Mouse (Mus musculus) lung, postnatal 0 days (tissue): ENCODE results near the gene Gm42878. TPM values are rescaled to one million over a fixed set of nuclear protein-coding genes. Genes with fewer than 3 reads are reported as not detected.
"Not testable (repeated sequence)": the region's sequence is repeated elsewhere in the genome, so short reads cannot be mapped to it uniquely, and the experiment has no call there.

Experiments used
- ATAC-seq: fragments of 200-750 bp; cut with Nextera tagmentation; 2 replicates; pipeline ENCODE4 v1.8.0; 2017; ENCODE audit warnings: moderate library complexity
- DNase-seq: peaks from one replicate; pipeline ENCODE4 v3.0.0-alpha.2; 2016; ENCODE audit warnings: low spot score
- H3K27ac ChIP-seq: fragments of 300-500 bp; sonication (generic); 2 replicates; pipeline ENCODE4 v1.5.1; 2014; ENCODE audit warnings: antibody characterized with exemption, mild to moderate bottlenecking, low read length, mixed read lengths
- H3K27me3 ChIP-seq: fragments of 300-500 bp; sonication (generic); replicated peaks from 2 replicates; pipeline ENCODE4 v1.6.1; 2014; ENCODE audit warnings: low read length, mixed read lengths; ENCODE audit not compliant: insufficient read depth
- H3K36me3 ChIP-seq: fragments of 300-500 bp; sonication (generic); 2 replicates; pipeline ENCODE4 v1.6.1; 2014; ENCODE audit warnings: low read length, mixed read lengths; ENCODE audit not compliant: insufficient read depth
- H3K4me1 ChIP-seq: fragments of 300-500 bp; sonication (generic); 2 replicates; pipeline ENCODE4 v1.6.1; 2014; ENCODE audit warnings: antibody characterized with exemption, low read depth, low read length, mixed read lengths; ENCODE audit not compliant: insufficient read depth
- H3K4me2 ChIP-seq: fragments of 300-500 bp; sonication (generic); replicated peaks from 2 replicates; pipeline ENCODE4 v1.6.1; 2014; ENCODE audit warnings: low read depth, mild to moderate bottlenecking, low read length, moderate library complexity, mixed read lengths
- H3K4me3 ChIP-seq: fragments of 300-500 bp; sonication (generic); 2 replicates; pipeline ENCODE4 v1.5.1; 2014; ENCODE audit warnings: low read depth, low read length
- H3K9ac ChIP-seq: fragments of 300-500 bp; sonication (generic); replicated peaks from 2 replicates; pipeline ENCODE4 v1.6.1; 2014; ENCODE audit warnings: low read depth, mild to moderate bottlenecking
- H3K9me3 ChIP-seq: fragments of 300-500 bp; sonication (generic); 2 replicates; pipeline ENCODE4 v1.6.1; 2016; ENCODE audit warnings: low read length, mixed read lengths
- CTCF ChIP-seq: IDR thresholded peaks from 2 replicates; pipeline ENCODE4 v1.5.1; 2016; ENCODE audit warnings: antibody characterized with exemption, mild to moderate bottlenecking
- EP300 ChIP-seq: IDR thresholded peaks from 2 replicates; pipeline ENCODE4 v1.6.1; 2016; ENCODE audit warnings: antibody characterized with exemption, mild to moderate bottlenecking, control low read depth
- WGBS: fragments of 180-500 bp; shearing (Covaris S2); extraction: QIAGEN DNeasy Blood & Tissue Kit; methylation state at CpG from one replicate; pipeline ENCODE4 v1.1.7; 2014; 5-methylcytosine and 5-hydroxymethylcytosine counted together
- polyA plus RNA-seq: library from polyadenylated mRNA; unstranded; fragments of >200 nt; fragmentation: Nextera tagmentation; extraction: Ambion mirVana; gene quantifications from 2 replicates; pipeline ENCODE4 v1.2.1, GENCODE M21; 2015

The Gm42878 gene
- polyA plus RNA-seq, 1 experiment from 2014 or later, result not detected

DNA sequence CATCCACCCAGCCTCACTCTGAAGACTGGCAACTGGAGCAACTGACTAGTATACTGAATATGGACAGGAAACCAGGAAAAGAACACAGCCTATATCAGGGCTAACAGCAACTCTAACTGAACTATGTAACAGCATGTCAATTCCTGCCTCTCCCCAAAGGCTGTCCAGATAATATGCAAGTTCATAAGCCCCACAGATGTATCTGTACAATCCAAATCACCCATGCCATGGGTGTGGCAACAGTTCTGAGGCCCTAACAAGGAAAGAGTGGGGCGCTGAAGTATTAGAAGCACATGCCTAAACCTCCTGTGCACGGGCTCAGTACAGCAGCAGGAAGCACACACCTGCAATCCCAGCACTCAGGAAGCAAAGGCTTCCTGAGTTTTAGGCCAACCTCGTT, 10.2 kb downstream of the Gm42878 start:
- H3K4me1 ChIP-seq, result no peaks in the 10 kb centered on the region
- H3K27me3 ChIP-seq, result no peaks in the 10 kb centered on the region
- no peak overlapping the region for H3K4me2 ChIP-seq
- ATAC-seq (no peak), DNase-seq (no peak)
- no peak overlapping the region for H3K9ac ChIP-seq
- no peak for TF ChIP-seq EP300
- TF ChIP-seq CTCF, result no peak
- peaks cover 32% of the 10 kb centered on the region for H3K36me3 ChIP-seq
- no peaks in the 10 kb centered on the region for H3K9me3 ChIP-seq
- 85% methylated on average over 3 of the region's 3 CpGs for WGBS
- H3K27ac ChIP-seq, result no peak overlapping the region
- no peak overlapping the region for H3K4me3 ChIP-seq

DNA sequence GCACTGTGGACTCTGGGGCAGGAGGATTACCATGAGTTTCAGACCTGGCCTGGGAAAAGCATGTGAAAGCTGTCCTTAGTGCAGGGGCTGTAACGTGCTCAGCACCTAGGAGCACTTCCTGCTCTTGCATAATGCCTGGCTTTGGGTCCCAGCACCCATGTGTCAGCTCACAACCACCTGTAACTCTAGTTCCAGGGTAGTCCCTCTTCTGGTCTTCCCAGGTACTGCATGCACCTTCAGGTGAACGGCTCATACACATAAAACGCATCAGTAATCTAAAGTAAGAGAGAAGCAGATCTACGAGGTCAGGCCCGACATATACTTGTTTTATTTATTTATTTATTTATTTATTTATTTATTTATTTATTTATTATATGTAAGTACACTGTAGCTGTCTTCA, 10.8 kb downstream of the Gm42878 start:
- no peaks in the 10 kb centered on the region for H3K27me3 ChIP-seq
- H3K9me3 ChIP-seq, result no peaks in the 10 kb centered on the region
- no peak for TF ChIP-seq EP300
- TF ChIP-seq CTCF, result peak; percentile 55
- H3K4me1 ChIP-seq, result no peaks in the 10 kb centered on the region
- no peak for DNase-seq
- ATAC-seq, result no peak
- no peak overlapping the region for H3K27ac ChIP-seq
- H3K4me3 ChIP-seq, result no peak overlapping the region
- no peak overlapping the region for H3K9ac ChIP-seq
- WGBS, result 91% methylated on average over 5 of the region's 5 CpGs
- no peak overlapping the region for H3K4me2 ChIP-seq
- H3K36me3 ChIP-seq, result peaks cover 38% of the 10 kb centered on the region

DNA sequence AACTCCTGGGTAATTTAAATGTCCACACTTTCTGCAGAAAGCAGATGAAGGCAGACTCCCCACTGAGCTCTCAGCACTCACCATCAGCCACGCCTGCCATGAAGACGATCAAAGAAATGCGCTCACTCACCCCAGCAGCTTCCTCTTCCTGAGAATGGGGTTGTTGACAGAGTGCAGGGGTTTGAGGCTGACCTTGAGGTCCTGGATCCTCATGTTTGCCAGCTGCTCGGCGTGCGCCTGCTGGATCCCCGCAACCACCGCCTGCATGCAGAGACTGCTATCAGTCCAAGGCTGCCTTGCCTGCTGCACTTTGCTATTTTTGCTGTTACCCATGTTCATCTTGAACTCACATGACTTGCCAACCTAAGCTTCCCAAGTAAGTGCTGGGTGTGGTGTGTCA, 18.3 kb downstream of the Gm42878 start:
- H3K27me3 ChIP-seq, result no peaks in the 10 kb centered on the region
- no peaks in the 10 kb centered on the region for H3K9me3 ChIP-seq
- H3K4me1 ChIP-seq, result no peaks in the 10 kb centered on the region
- no peak overlapping the region for H3K9ac ChIP-seq
- no peak overlapping the region for H3K4me2 ChIP-seq
- H3K36me3 ChIP-seq, result peaks cover 29% of the 10 kb centered on the region
- H3K4me3 ChIP-seq, result no peak overlapping the region
- TF ChIP-seq CTCF (no peak), EP300 (no peak)
- WGBS, result 63% methylated on average over 8 of the region's 8 CpGs
- ATAC-seq (peak; percentile 40; the same call in 1 of the 2 replicates), DNase-seq (peak; percentile 17)
- H3K27ac ChIP-seq, result no peak overlapping the region

DNA sequence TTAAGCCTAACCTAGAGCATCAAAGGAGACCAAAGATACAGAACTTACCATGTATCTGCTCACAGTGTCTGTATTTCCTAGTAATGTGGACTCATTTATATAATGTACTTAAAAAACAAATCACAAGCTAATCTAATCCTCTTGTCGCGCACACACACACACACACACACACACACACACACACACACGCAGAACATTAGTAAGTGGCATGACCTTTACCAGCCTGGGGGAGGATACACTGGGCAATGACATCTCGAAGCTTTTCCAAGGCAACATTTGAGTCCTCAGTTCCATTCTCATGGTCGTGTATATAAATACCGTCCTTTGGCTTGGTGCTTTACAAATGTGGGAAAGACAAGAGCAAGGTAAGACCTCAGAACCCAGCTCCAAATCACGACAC, 18.8 kb downstream of the Gm42878 start:
- Histone ChIP-seq H3K4me3 (no peak overlapping the region), H3K27ac (no peak overlapping the region), H3K9me3 (no peaks in the 10 kb centered on the region), H3K27me3 (no peaks in the 10 kb centered on the region), H3K36me3 (peaks cover 29% of the 10 kb centered on the region), H3K4me1 (no peaks in the 10 kb centered on the region), H3K9ac (no peak overlapping the region), H3K4me2 (no peak overlapping the region)
- 76% methylated on average over 7 of the region's 7 CpGs for WGBS
- DNase-seq (no peak), ATAC-seq (no peak)
- TF ChIP-seq EP300 (no peak), CTCF (no peak)

DNA sequence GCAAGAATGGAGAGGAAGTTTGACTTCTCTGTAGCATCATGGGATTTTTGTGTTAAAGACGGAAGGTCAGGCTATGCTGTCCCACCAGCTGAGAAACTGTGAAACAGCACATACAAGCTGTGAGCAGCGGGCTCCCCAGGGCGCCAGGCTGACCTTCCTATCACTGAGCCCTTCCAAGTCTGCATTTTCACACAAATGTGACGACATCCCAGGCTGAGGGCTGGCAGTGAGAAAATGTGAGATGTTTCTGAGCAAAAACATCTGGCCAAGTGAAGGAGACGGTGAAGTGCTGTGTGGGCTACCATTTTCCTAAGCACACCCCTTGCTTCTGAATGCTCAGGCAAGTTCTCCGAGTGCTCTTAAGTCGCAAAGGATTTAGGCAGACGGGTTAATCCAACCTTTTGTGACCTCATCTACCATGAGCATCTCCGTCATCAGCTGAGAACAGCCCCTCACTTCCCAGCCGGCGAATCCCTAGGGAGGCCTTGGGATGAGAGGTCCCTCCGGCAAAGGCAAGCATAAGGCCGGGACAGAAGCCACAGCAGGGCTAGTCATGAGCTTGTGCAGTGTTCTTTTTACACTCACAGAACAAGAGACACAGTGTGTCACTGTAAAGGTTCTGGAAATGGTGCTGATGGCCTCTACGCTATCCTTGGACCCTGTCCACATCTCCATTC, 19.4 kb downstream of the Gm42878 start:
- Histone ChIP-seq H3K4me1 (no peaks in the 10 kb centered on the region), H3K4me3 (no peak overlapping the region), H3K9me3 (no peaks in the 10 kb centered on the region), H3K4me2 (no peak overlapping the region), H3K27me3 (no peaks in the 10 kb centered on the region), H3K27ac (no peak overlapping the region), H3K36me3 (peaks cover 29% of the 10 kb centered on the region), H3K9ac (no peak overlapping the region)
- ATAC-seq (peak; percentile 85), DNase-seq (peak; percentile 69)
- TF ChIP-seq CTCF (no peak), EP300 (peak; percentile 48; the same call in 1 of the 2 replicates)
- WGBS, result 67% methylated on average over 14 of the region's 14 CpGs

DNA sequence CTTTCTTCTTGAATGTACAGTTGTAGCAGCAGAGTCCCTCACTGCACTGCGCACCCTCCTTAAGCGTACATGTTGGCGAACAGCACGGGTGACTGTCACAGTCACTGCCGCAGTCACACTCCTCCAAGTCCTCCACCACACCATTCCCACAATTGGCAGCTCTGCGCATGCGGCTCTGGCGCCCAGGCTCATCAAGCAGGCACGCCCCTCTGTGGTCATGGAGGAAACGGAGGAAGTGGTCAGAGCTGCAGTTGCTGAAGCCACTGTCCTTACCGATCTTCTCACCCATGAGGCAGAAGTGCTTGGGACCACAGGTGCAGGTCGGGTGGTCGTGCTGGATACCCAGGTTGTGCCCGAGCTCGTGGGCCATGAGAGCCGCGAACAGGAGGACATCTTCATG, 25.5 kb downstream of the Gm42878 start:
- not testable (repeated sequence) for ATAC-seq, H3K4me3 ChIP-seq, H3K4me2 ChIP-seq, H3K9me3 ChIP-seq, H3K36me3 ChIP-seq, H3K27me3 ChIP-seq, DNase-seq, H3K4me1 ChIP-seq, H3K27ac ChIP-seq, H3K9ac ChIP-seq
- 90% methylated on average over 10 of the region's 17 CpGs for WGBS

DNA sequence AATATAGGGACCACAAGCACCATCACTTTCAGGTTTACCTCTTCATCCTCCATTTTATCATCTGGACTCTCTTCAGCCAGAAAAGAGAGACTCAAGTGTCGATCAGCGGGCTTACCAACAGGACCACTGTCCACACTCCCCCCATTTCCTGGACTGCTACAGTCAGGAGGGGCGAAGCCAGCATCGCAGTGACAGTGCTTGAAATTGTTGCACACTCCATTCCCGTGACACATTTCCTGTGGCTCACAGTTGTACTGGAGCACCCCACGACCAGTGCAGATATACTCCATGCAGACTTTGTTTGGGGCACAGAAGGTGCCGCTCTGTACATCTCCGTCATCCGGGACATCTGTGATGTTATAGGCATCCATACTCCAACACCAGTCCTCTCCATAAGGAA, 26.3 kb downstream of the Gm42878 start:
- 0 out of 2 replicates have a peak, but pooled peaks cover 7% of the 10 kb centered on the region for H3K36me3 ChIP-seq

More for the DNA sequence above, 26.3 kb downstream of the Gm42878 start:
- no peaks in the 10 kb centered on the region for H3K9me3 ChIP-seq
- no peak overlapping the region for H3K4me2 ChIP-seq
- ATAC-seq, result no peak
- no peaks in the 10 kb centered on the region for H3K27me3 ChIP-seq
- H3K27ac ChIP-seq, result no peak overlapping the region
- no peak for DNase-seq
- WGBS, result 84% methylated on average over 9 of the region's 9 CpGs
- TF ChIP-seq EP300 (no peak), CTCF (no peak)
- H3K4me1 ChIP-seq, result no peaks in the 10 kb centered on the region
- H3K9ac ChIP-seq, result no peak overlapping the region
- no peak overlapping the region for H3K4me3 ChIP-seq
